Comparison of ENCODE assay signal across 11 mouse cellular contexts in genomic region chr8:88568211-88568610, GRCm38 (mm10). TPM values are rescaled to one million over a fixed set of nuclear protein-coding genes. Genes with fewer than 3 reads are reported as not detected.
DNase-seq lines count a peak whose midpoint lies in the region; ATAC-seq and TF ChIP-seq lines count a peak whose summit lies in the region.
"Had no signal": no experiment of that assay in that cellular context is flagged by ENCODE, and none has a peak within 500 bp of the region (broad histone marks: within the 10 kb centered on the region; RNA-seq: fewer than 3 reads in every experiment).

No protein-coding gene starts in this region.

- no peaks in the 10 kb centered on the region for H3K9me3 ChIP-seq in forebrain, embryonic 12.5 days
- H3K9me3 ChIP-seq in forebrain, embryonic 10.5 days, result no peaks in the 10 kb centered on the region
- no peaks in the 10 kb centered on the region for H3K9me3 ChIP-seq in heart, embryonic 16.5 days (replicated peaks; ENCODE audit: control insufficient read depth, low read length)
- no peaks in the 10 kb centered on the region for H3K9me3 ChIP-seq in lung, embryonic 15.5 days
- no peaks in the 10 kb centered on the region for H3K9me3 ChIP-seq in limb, embryonic 15.5 days
- H3K9me3 ChIP-seq: hindbrain, embryonic 12.5 days had no signal

- H3K4me3 ChIP-seq in forebrain, embryonic 12.5 days (replicated peaks), result no peak overlapping the region
- H3K4me3 ChIP-seq in forebrain, embryonic 10.5 days, result no peak overlapping the region
- no peak overlapping the region for H3K4me3 ChIP-seq in heart, embryonic 16.5 days (ENCODE audit: low read length)
- H3K4me3 ChIP-seq in lung, embryonic 15.5 days, result no peak overlapping the region
- no peak overlapping the region for H3K4me3 ChIP-seq in lung, adult 2 months (replicated peaks; ENCODE audit: extremely low read depth, low read depth, low read length)
- no peak overlapping the region for H3K4me3 ChIP-seq in limb, embryonic 15.5 days
- H3K4me3 ChIP-seq: erythroblast, embryonic 14.5 days; hindbrain, embryonic 12.5 days had no signal

- DNase-seq in forebrain, embryonic 10.5 days (ENCODE audit: extremely low spot score, low spot score), result no peak
- no peak for DNase-seq in heart, adult 18-20 months
- DNase-seq in lung, adult 2 months, result no peak
- DNase-seq in right cerebral cortex, postnatal 4 days, result no peak
- DNase-seq: adrenal gland, postnatal 10 days had no signal

- peaks cover 65% of the 10 kb centered on the region for H3K4me1 ChIP-seq in forebrain, embryonic 12.5 days
- peaks cover 80% of the 10 kb centered on the region for H3K4me1 ChIP-seq in forebrain, embryonic 10.5 days
- peaks cover 82% of the 10 kb centered on the region for H3K4me1 ChIP-seq in heart, embryonic 16.5 days (ENCODE audit: control insufficient read depth, insufficient read depth, low read length)
- peaks cover 95% of the 10 kb centered on the region for H3K4me1 ChIP-seq in lung, embryonic 15.5 days
- peaks cover 49% of the 10 kb centered on the region for H3K4me1 ChIP-seq in lung, adult 2 months (ENCODE audit: control insufficient read depth, insufficient read depth, low read length)
- peaks cover 83% of the 10 kb centered on the region for H3K4me1 ChIP-seq in limb, embryonic 15.5 days

- 0 out of 2 replicates have a peak, but pooled peaks cover 3% of the 10 kb centered on the region for H3K27me3 ChIP-seq in forebrain, embryonic 12.5 days
- H3K27me3 ChIP-seq in forebrain, embryonic 10.5 days (ENCODE audit: poor library complexity, severe bottlenecking), result no peaks in the 10 kb centered on the region
- no peaks in the 10 kb centered on the region for H3K27me3 ChIP-seq in heart, embryonic 16.5 days (ENCODE audit: control insufficient read depth, insufficient read depth, low read length)
- no peaks in the 10 kb centered on the region for H3K27me3 ChIP-seq in lung, embryonic 15.5 days
- H3K27me3 ChIP-seq in limb, embryonic 15.5 days, result no peaks in the 10 kb centered on the region
- H3K27me3 ChIP-seq: hindbrain, embryonic 12.5 days had no signal

- no peak for TF ChIP-seq POLR2A in lung, adult 2 months (IDR thresholded peaks at IDR 0.05; ENCODE audit: borderline replicate concordance, extremely low read depth, low read depth, low read length)

- no peak overlapping the region for H3K9ac ChIP-seq in forebrain, embryonic 12.5 days
- H3K9ac ChIP-seq in heart, embryonic 16.5 days (ENCODE audit: low read length), result peak overlapping the region; percentile 21
- H3K9ac ChIP-seq in lung, embryonic 15.5 days, result no peak overlapping the region
- H3K9ac ChIP-seq in limb, embryonic 15.5 days, result no peak overlapping the region
- H3K9ac ChIP-seq: hindbrain, embryonic 12.5 days had no signal

- H3K4me2 ChIP-seq in forebrain, embryonic 12.5 days, result no peak overlapping the region
- no peak overlapping the region for H3K4me2 ChIP-seq in heart, embryonic 16.5 days (ENCODE audit: low read depth, low read length)
- H3K4me2 ChIP-seq in lung, embryonic 15.5 days, result no peak overlapping the region
- no peak overlapping the region for H3K4me2 ChIP-seq in limb, embryonic 15.5 days
- H3K4me2 ChIP-seq: hindbrain, embryonic 12.5 days had no signal

- 0 out of 2 replicates have a peak overlapping the region, but pooled peaks have one; percentile 31 for H3K27ac ChIP-seq in forebrain, embryonic 12.5 days
- H3K27ac ChIP-seq in forebrain, embryonic 10.5 days, result no peak overlapping the region
- H3K27ac ChIP-seq in heart, embryonic 16.5 days (ENCODE audit: low read length), result peak overlapping the region; percentile 92
- H3K27ac ChIP-seq in lung, embryonic 15.5 days, result peak overlapping the region; percentile 45; the same call in 1 of the 2 replicates
- peak overlapping the region; percentile 76 for H3K27ac ChIP-seq in limb, embryonic 15.5 days
- H3K27ac ChIP-seq: hindbrain, embryonic 12.5 days had no signal

- TF ChIP-seq CTCF in lung, adult 2 months (IDR thresholded peaks at IDR 0.05; ENCODE audit: insufficient read depth, low read length), result no peak

- 92% methylated on average over 3 of the region's 3 CpGs for WGBS in forebrain, embryonic 12.5 days
- WGBS in forebrain, embryonic 10.5 days, result 88% methylated on average over 3 of the region's 3 CpGs
- WGBS in heart, embryonic 16.5 days, result 72% methylated on average over 3 of the region's 3 CpGs
- 72% methylated on average over 3 of the region's 3 CpGs for WGBS in lung, embryonic 15.5 days
- 77% methylated on average over 3 of the region's 3 CpGs for WGBS in lung, adult 2 months
- WGBS in limb, embryonic 15.5 days, result 65% methylated on average over 3 of the region's 3 CpGs

- no peaks in the 10 kb centered on the region for H3K36me3 ChIP-seq in forebrain, embryonic 12.5 days (replicated peaks)
- H3K36me3 ChIP-seq in forebrain, embryonic 10.5 days (replicated peaks), result peaks cover 8% of the 10 kb centered on the region; the same call in 1 of the 2 replicates
- no peaks in the 10 kb centered on the region for H3K36me3 ChIP-seq in heart, embryonic 16.5 days (ENCODE audit: control insufficient read depth, insufficient read depth)
- H3K36me3 ChIP-seq in lung, embryonic 15.5 days, result no peaks in the 10 kb centered on the region
- no peaks in the 10 kb centered on the region for H3K36me3 ChIP-seq in limb, embryonic 15.5 days
- H3K36me3 ChIP-seq: hindbrain, embryonic 12.5 days had no signal

- ATAC-seq in forebrain, embryonic 12.5 days (ENCODE audit: low FRiP score), result no peak
- no peak for ATAC-seq in heart, embryonic 16.5 days (replicated peaks; ENCODE audit: extremely low read depth, insufficient read depth, low FRiP score)
- ATAC-seq in lung, embryonic 15.5 days (ENCODE audit: borderline replicate concordance, extremely low read depth, low FRiP score, low TSS enrichment), result no peak
- no peak for ATAC-seq in limb, embryonic 15.5 days (ENCODE audit: insufficient number of reproducible peaks, low FRiP score, low TSS enrichment, low read depth)

RNA-seq across cellular contexts. Expression of gene Nkd1, which starts 47.1 kb away (rescaled TPM):
- 51.2 and 64.4 TPM in 2 replicates for polyA plus RNA-seq in forebrain, embryonic 12.5 days (2016; fragmentation: Nextera tagmentation; extraction: Ambion mirVana)
- polyA plus RNA-seq in forebrain, embryonic 10.5 days (2016; fragmentation: Nextera tagmentation; extraction: Ambion mirVana), result 47.2 and 48.5 TPM in 2 replicates
- polyA plus RNA-seq in heart, embryonic 16.5 days (2015; fragmentation: Nextera tagmentation; extraction: Ambion mirVana), result 12.3 and 15.4 TPM in 2 replicates
- total RNA-seq in heart, adult 18-20 months (2021), result 1 to 10 TPM; 2.4 to 2.8 TPM
- polyA plus RNA-seq in lung, embryonic 15.5 days (2015; fragmentation: Nextera tagmentation; extraction: Ambion mirVana), result 56.4 TPM in 2 replicates
- 143 and 171 TPM in 2 replicates for polyA plus RNA-seq in lung, adult 2 months (2012; rRNA removed)
- 63.5 and 67.2 TPM in 2 replicates for polyA plus RNA-seq in limb, embryonic 15.5 days (2015; fragmentation: Nextera tagmentation; extraction: Ambion mirVana)
- polyA plus RNA-seq: erythroblast, embryonic 14.5 days had no signal
